Mouse (Mus musculus) testis, adult 2 months (tissue): Measurements from ENCODE around the gene Stx2.

Experiments
- CTCF ChIP-seq: fragments of 200-500 bp; IDR thresholded peaks from 2 replicates; pipeline ENCODE4 v1.5.1; 2012; ENCODE audit warnings: low read depth, mild to moderate bottlenecking, inconsistent platforms, low read length, moderate library complexity; ENCODE audit not compliant: control insufficient read depth, insufficient read depth, insufficient replicate concordance
- POLR2A ChIP-seq: fragments of 200-500 bp; IDR thresholded peaks from 2 replicates; pipeline ENCODE4 v1.6.1; 2012; ENCODE audit warnings: low read depth, mild to moderate bottlenecking, inconsistent platforms, low read length, moderate library complexity; ENCODE audit not compliant: control insufficient read depth

GRCm38 (mm10) chr5:129007105-129007957 is 1.0 kb downstream of the Stx2 start:
- no peak for TF ChIP-seq CTCF
- TF ChIP-seq POLR2A: no peak
